In the genomic region with DNA sequence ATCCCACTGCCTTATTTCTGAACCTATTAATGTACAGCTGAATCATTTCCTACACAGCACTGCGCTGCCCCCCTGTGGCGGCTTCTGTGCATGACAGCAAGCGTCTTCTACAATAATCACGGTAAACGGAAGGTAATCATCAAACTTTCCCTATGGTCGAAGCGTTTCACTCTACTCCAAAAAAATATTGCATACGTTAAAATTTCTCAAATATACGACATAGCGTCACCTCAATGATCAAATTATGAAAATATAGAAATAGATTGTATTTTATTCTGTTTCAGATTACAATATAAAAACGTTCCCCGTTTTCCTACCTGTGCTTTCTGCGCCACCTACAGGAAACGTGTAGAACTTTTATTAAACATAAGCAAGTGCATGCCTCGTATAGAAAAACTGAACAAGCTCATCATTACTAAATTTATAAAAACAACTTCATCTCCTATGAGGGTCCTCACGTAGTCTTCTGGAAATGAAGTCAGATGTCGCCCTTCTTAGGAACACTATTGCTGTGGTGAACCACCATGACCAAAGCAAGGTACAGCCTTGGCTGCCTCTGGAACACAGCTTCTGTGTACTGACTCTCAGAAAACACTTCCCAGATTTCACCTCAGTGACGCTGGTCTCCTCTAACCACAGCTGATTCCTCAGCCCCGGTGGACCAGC, we compare ENCODE assay signal across 9 mouse cellular contexts. TPM values are rescaled to one million over a fixed set of nuclear protein-coding genes. Genes with fewer than 3 reads are reported as not detected.
DNase-seq lines count a peak whose midpoint lies in the region; ATAC-seq and TF ChIP-seq lines count a peak whose summit lies in the region.
"Had no signal": no experiment of that assay in that cellular context is flagged by ENCODE, and none has a peak within 500 bp of the region (broad histone marks: within the 10 kb centered on the region; RNA-seq: fewer than 3 reads in every experiment).

No protein-coding gene starts in this region.

- H3K4me2 ChIP-seq in heart, embryonic 15.5 days = peak overlapping the region; percentile 43
- peak overlapping the region; percentile 36 for H3K4me2 ChIP-seq in liver, embryonic 11.5 days
- H3K4me2 ChIP-seq in stomach, postnatal 0 days (replicated peaks; ENCODE audit: low read depth) = no peak overlapping the region

- peak; percentile 79 for DNase-seq in brain, adult 2 months (ENCODE audit: low read depth, low spot score)
- peak; percentile 77 for DNase-seq in kidney, postnatal 14 days
- no peak for DNase-seq in liver, embryonic 11.5 days (ENCODE audit: low spot score)
- DNase-seq in natural killer cell, adult 2 months (ENCODE audit: low spot score in 2 of 2) = peak; percentile 50 to 73
- peak; percentile 86 for DNase-seq in stomach, postnatal 0 days (ENCODE audit: low spot score)

- TF ChIP-seq EP300 in stomach, postnatal 0 days (optimal IDR thresholded peaks at IDR 0.05) = no peak

- peak overlapping the region; percentile 33 for H3K4me3 ChIP-seq in heart, embryonic 15.5 days
- no peak overlapping the region for H3K4me3 ChIP-seq in liver, embryonic 11.5 days (ENCODE audit: low read depth, low read length)
- H3K4me3 ChIP-seq in stomach, postnatal 0 days (ENCODE audit: low read depth, low read length) = no peak overlapping the region
- H3K4me3 ChIP-seq: erythroblast, embryonic 14.5 days had no signal

- H3K4me1 ChIP-seq in heart, embryonic 15.5 days (replicated peaks) = no peaks in the 10 kb centered on the region
- H3K4me1 ChIP-seq in liver, embryonic 11.5 days (replicated peaks; ENCODE audit: control insufficient read depth, insufficient read depth, low read length) = no peaks in the 10 kb centered on the region
- no peaks in the 10 kb centered on the region for H3K4me1 ChIP-seq in stomach, postnatal 0 days (replicated peaks; ENCODE audit: control insufficient read depth, insufficient read depth)

- H3K27ac ChIP-seq in heart, embryonic 15.5 days = no peak overlapping the region
- no peak overlapping the region for H3K27ac ChIP-seq in liver, embryonic 11.5 days (ENCODE audit: low read depth, low read length)
- H3K27ac ChIP-seq in stomach, postnatal 0 days (replicated peaks) = no peak overlapping the region

- no peaks in the 10 kb centered on the region for H3K9me3 ChIP-seq in heart, embryonic 15.5 days (replicated peaks)
- H3K9me3 ChIP-seq in liver, embryonic 11.5 days (ENCODE audit: control insufficient read depth, low read length) = peaks cover 13% of the 10 kb centered on the region
- no peaks in the 10 kb centered on the region for H3K9me3 ChIP-seq in stomach, postnatal 0 days (ENCODE audit: control insufficient read depth, low read length)

- H3K27me3 ChIP-seq in heart, embryonic 15.5 days = no peaks in the 10 kb centered on the region
- no peaks in the 10 kb centered on the region for H3K27me3 ChIP-seq in liver, embryonic 11.5 days (replicated peaks; ENCODE audit: control insufficient read depth, insufficient read depth, low read length)
- H3K27me3 ChIP-seq in stomach, postnatal 0 days (ENCODE audit: control insufficient read depth, insufficient read depth, low read length) = no peaks in the 10 kb centered on the region

- no peaks in the 10 kb centered on the region for H3K36me3 ChIP-seq in heart, embryonic 15.5 days
- no peaks in the 10 kb centered on the region for H3K36me3 ChIP-seq in liver, embryonic 11.5 days (ENCODE audit: control insufficient read depth, insufficient read depth, low read length)
- H3K36me3 ChIP-seq in stomach, postnatal 0 days (ENCODE audit: control insufficient read depth, insufficient read depth, low read length) = no peaks in the 10 kb centered on the region

- peak; percentile 95 for ATAC-seq in CD4-positive, CD25-positive, alpha-beta regulatory T cell, adult 4 months
- peak; percentile 92 for ATAC-seq in erythroblast, adult 5-6 weeks (replicated peaks; ENCODE audit: low FRiP score, poor library complexity, severe bottlenecking)
- no peak for ATAC-seq in heart, embryonic 15.5 days (replicated peaks; ENCODE audit: insufficient number of reproducible peaks, insufficient read depth, low FRiP score, low read depth)
- no peak for ATAC-seq in liver, embryonic 11.5 days (replicated peaks; ENCODE audit: low FRiP score)
- no peak for ATAC-seq in stomach, postnatal 0 days (ENCODE audit: low FRiP score, low TSS enrichment)

- peak; percentile 84 for TF ChIP-seq CTCF in stomach, postnatal 0 days (IDR thresholded peaks at IDR 0.05; ENCODE audit: low read depth)

- no peak overlapping the region for H3K9ac ChIP-seq in heart, embryonic 15.5 days
- H3K9ac ChIP-seq in liver, embryonic 11.5 days (ENCODE audit: low read depth, low read length) = no peak overlapping the region
- no peak overlapping the region for H3K9ac ChIP-seq in stomach, postnatal 0 days (ENCODE audit: low read length)

- 3% methylated on average over 19 of the region's 19 CpGs for WGBS in heart, embryonic 15.5 days
- 4% methylated on average over 19 of the region's 19 CpGs for WGBS in liver, embryonic 11.5 days
- WGBS in stomach, postnatal 0 days = 5% methylated on average over 19 of the region's 19 CpGs

RNA-seq across cellular contexts. Expression of gene Hsf2, which starts 38.0 kb away (rescaled TPM):
- 10 to 100 TPM; 14.7 to 15.0 TPM for polyA plus RNA-seq in CD4-positive, CD25-positive, alpha-beta regulatory T cell, adult 4 months (2017; shearing (Covaris generic))
- 0.38 and 3.6 TPM in 2 replicates for total RNA-seq in erythroblast, adult 5-6 weeks (2015; ENCODE audit: low replicate concordance)
- 2.8 and 3.3 TPM in 2 replicates for total RNA-seq in erythroblast, adult 5-6 weeks (2017; ENCODE audit: low replicate concordance)
- polyA plus RNA-seq in heart, embryonic 15.5 days (2015; fragmentation: Nextera tagmentation; extraction: Ambion mirVana) = 19.9 and 24.0 TPM in 2 replicates
- polyA plus RNA-seq in liver, embryonic 11.5 days (2014; fragmentation: Nextera tagmentation; extraction: Ambion mirVana) = 19.2 and 19.8 TPM in 2 replicates
- 11.2 and 12.7 TPM in 2 replicates for polyA plus RNA-seq in stomach, postnatal 0 days (2015; fragmentation: Nextera tagmentation; extraction: Ambion mirVana)

Comparison
In these comparisons a context has a peak if more than half of its experiments do, and no peak if none do; other contexts are left out.
1. ATAC-seq: peak in CD4-positive, CD25-positive, alpha-beta regulatory T cell, adult 4 months (single experiment) and erythroblast, adult 5-6 weeks (single experiment); none in heart, embryonic 15.5 days (single experiment), liver, embryonic 11.5 days (single experiment) and stomach, postnatal 0 days (single experiment).